In the genomic region with DNA sequence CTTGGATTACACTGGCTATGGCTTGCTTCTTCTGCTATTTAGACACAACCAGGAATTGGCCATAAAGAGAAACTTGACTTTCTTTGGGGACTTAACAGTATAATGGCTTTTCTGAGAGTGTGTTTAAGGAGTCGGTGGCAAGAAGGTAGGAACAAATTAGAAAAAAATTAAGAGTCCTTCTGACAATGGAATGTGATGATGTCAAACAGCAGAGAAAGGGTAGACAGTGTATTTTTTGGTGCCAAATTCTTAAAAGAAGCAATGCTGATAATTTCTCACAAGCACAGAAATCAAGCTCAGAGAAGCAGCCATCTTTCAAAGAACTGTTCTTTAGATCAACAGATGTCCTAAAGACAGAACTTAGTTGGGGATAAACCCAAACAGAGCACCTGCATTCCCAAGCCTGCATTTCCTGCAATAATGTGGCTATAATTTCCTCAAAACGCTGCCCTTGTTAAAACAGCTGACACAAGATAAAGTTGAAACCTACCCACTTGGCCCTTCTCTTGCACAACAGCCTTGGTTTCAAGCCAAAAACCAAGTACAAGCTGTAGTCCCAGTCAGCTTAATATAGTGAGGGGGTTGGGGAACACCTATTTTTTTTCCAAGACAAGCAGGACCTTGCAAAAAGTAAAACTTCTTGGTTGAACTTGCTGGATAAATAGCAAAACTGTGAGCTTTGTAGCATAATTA, we compare ENCODE assay signal across 10 mouse cellular contexts.
DNase-seq lines count a peak whose midpoint lies in the region; ATAC-seq and TF ChIP-seq lines count a peak whose summit lies in the region.
"Had no signal": no experiment of that assay in that cellular context is flagged by ENCODE, and none has a peak within 500 bp of the region (broad histone marks: within the 10 kb centered on the region; RNA-seq: fewer than 3 reads in every experiment).

No protein-coding gene starts in this region.

- no peak for TF ChIP-seq CTCF in stomach, postnatal 0 days (IDR thresholded peaks at IDR 0.05; ENCODE audit: low read depth)
- no peak for TF ChIP-seq CTCF in thymus, adult 2 months (IDR thresholded peaks at IDR 0.05; ENCODE audit: borderline replicate concordance, control insufficient read depth, extremely low read depth, insufficient read depth, low read length, poor library complexity)

- ATAC-seq in stomach, postnatal 0 days (ENCODE audit: low FRiP score, low TSS enrichment), result no peak

- TF ChIP-seq POLR2A in thymus, adult 2 months (IDR thresholded peaks at IDR 0.05; ENCODE audit: control insufficient read depth, extremely low read depth, insufficient read depth, low read length, poor library complexity), result no peak

- H3K36me3 ChIP-seq in stomach, postnatal 0 days (ENCODE audit: control insufficient read depth, insufficient read depth, low read length), result no peaks in the 10 kb centered on the region
- no peaks in the 10 kb centered on the region for H3K36me3 ChIP-seq in thymus, adult 2 months (ENCODE audit: control insufficient read depth, insufficient read depth, low read length)
- H3K36me3 ChIP-seq: liver, embryonic 15.5 days; neural tube, embryonic 13.5 days had no signal

- no peak overlapping the region for H3K9ac ChIP-seq in stomach, postnatal 0 days (ENCODE audit: low read length)
- H3K9ac ChIP-seq: liver, embryonic 15.5 days; neural tube, embryonic 13.5 days had no signal

- no peaks in the 10 kb centered on the region for H3K4me1 ChIP-seq in stomach, postnatal 0 days (replicated peaks; ENCODE audit: control insufficient read depth, insufficient read depth)
- no peaks in the 10 kb centered on the region for H3K4me1 ChIP-seq in thymus, adult 2 months (replicated peaks; ENCODE audit: control insufficient read depth, insufficient read depth, low read length)
- H3K4me1 ChIP-seq: neural tube, embryonic 13.5 days had no signal

- H3K4me3 ChIP-seq in stomach, postnatal 0 days (ENCODE audit: low read depth, low read length), result no peak overlapping the region
- no peak overlapping the region for H3K4me3 ChIP-seq in thymus, adult 2 months (ENCODE audit: control insufficient read depth, insufficient read depth, low read length)
- H3K4me3 ChIP-seq: liver, embryonic 15.5 days; neural tube, embryonic 13.5 days had no signal

- 38% methylated on average over 2 of the region's 2 CpGs for WGBS in stomach, postnatal 0 days
- 44% methylated on average over 2 of the region's 2 CpGs for WGBS in thymus, adult 2 months

- intact Hi-C loops in heart, postnatal 25 days (cut with DNase I), result no loop called here

- no peak overlapping the region for H3K27ac ChIP-seq in stomach, postnatal 0 days (replicated peaks)
- H3K27ac ChIP-seq in thymus, adult 2 months (ENCODE audit: control insufficient read depth, insufficient read depth, low read length), result no peak overlapping the region
- H3K27ac ChIP-seq: liver, embryonic 15.5 days; neural tube, embryonic 13.5 days had no signal

- no peak for TF ChIP-seq EP300 in stomach, postnatal 0 days (optimal IDR thresholded peaks at IDR 0.05)

- no peak overlapping the region for H3K4me2 ChIP-seq in stomach, postnatal 0 days (replicated peaks; ENCODE audit: low read depth)
- H3K4me2 ChIP-seq: liver, embryonic 15.5 days; neural tube, embryonic 13.5 days had no signal

- peak; percentile 96 for DNase-seq in heart, adult 11 months
- no peak for DNase-seq in heart, postnatal 25 days (ENCODE audit: low spot score)
- peak; percentile 3 to 52 for DNase-seq in urinary bladder, postnatal 36 days (ENCODE audit: low spot score in 2 of 2)
- DNase-seq in urinary bladder, postnatal 10 days (ENCODE audit: low spot score), result no peak
- DNase-seq in kidney, postnatal 14 days, result peak; percentile 73
- DNase-seq in stomach, postnatal 0 days (ENCODE audit: low spot score), result peak; percentile 34
- no peak for DNase-seq in thymus, adult 2 months
- DNase-seq in right cerebral cortex, postnatal 25 days, result no peak

- H3K27me3 ChIP-seq in stomach, postnatal 0 days (ENCODE audit: control insufficient read depth, insufficient read depth, low read length), result no peaks in the 10 kb centered on the region
- no peaks in the 10 kb centered on the region for H3K27me3 ChIP-seq in thymus, adult 2 months (ENCODE audit: control insufficient read depth, insufficient read depth, low read length)
- H3K27me3 ChIP-seq: liver, embryonic 15.5 days; neural tube, embryonic 13.5 days had no signal

- no peaks in the 10 kb centered on the region for H3K9me3 ChIP-seq in stomach, postnatal 0 days (ENCODE audit: control insufficient read depth, low read length)
- H3K9me3 ChIP-seq: liver, embryonic 15.5 days; neural tube, embryonic 13.5 days had no signal

Comparison
In these comparisons a context has a peak if more than half of its experiments do, and no peak if none do; other contexts are left out.
1. DNase-seq: peak in heart, adult 11 months (single experiment), urinary bladder, postnatal 36 days (2 of 2), kidney, postnatal 14 days (single experiment) and stomach, postnatal 0 days (single experiment); none in heart, postnatal 25 days (single experiment), urinary bladder, postnatal 10 days (single experiment), thymus, adult 2 months (single experiment) and right cerebral cortex, postnatal 25 days (single experiment).